Mouse (Mus musculus): Measurements from ENCODE around the gene Ciz1. TPM values are rescaled to one million over a fixed set of nuclear protein-coding genes. Genes with fewer than 3 reads are reported as not detected.

The Ciz1 gene
- total RNA-seq, 2 experiments from 2014 or later, result 89.7 to 90.1 TPM

DNA sequence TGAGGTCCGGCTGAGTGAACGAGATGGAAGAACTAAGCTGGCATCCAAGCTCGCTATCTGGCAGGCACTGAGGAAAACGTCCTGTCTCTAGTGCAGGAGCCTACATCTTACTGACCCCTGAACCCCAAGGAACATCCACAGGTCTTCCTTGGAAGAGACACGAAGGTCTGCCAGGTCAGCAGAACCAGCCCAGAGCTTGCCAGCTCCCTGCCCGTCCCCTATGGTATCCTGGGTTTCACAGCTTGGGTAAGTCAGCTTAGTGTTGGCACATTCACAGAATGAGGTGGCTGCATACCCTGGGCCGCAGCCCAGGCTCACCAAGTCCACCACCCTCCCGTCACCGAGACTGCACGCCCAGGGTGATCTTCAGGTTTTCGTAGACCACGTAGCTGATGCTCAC, 63.7 kb downstream of the Ciz1 start:
- intact Hi-C loops (cut with DNase I), result no loop called here
- H3K4me3 ChIP-seq, result no peak overlapping the region
- no peak for DNase-seq (ENCODE audit: extremely low spot score in 1 of 2, low spot score in 2 of 2)
- TF ChIP-seq CTCF (IDR thresholded peaks at IDR 0.05), result no peak
- H3K27ac ChIP-seq, result no peak overlapping the region

DNA sequence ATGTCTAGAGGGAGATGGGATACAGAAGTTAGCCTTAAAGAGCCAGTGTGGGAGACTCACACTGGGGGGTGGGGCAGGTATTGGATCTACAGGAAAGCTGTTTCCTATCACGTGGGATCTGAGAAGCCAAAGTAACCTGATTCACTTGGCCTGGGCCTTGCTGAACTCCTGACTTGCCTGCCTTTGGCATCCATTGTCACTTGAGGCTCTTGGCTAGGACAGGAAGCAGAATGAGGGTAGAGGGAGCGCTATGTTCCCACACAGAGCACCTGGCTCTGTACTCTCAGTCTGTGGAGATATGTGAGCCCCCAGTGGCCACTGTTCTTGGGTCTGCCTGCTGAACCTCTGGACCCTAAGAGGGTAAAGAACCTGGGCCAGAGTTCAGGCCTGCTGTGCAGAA, 64.4 kb downstream of the Ciz1 start:
- Histone ChIP-seq H3K4me3 (no peak overlapping the region), H3K27ac (no peak overlapping the region)
- DNase-seq (ENCODE audit: extremely low spot score in 1 of 2, low spot score in 2 of 2), result no peak
- no peak for TF ChIP-seq CTCF (IDR thresholded peaks at IDR 0.05)
- intact Hi-C loops (cut with DNase I), result no loop called here

DNA sequence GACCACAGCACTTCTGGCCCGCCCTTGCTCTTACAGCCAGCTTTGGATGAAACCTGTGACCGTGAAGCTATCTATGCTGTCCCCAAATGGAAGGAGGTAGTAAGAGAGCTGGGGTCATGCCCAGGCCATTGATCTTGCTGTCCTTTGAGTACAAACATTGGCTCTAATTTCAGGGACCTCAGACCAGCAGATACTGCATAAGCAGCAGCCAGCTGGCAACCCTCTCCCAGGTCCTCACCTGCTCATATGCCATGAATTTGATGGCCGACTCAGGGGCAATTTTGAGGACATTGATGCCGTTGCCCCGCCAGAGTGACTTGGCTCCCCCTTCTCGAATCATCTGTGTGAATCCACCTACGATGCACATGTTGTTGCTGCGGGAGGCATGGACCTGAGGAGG, 65.4 kb downstream of the Ciz1 start:
- intact Hi-C loops (cut with DNase I), result no loop called here

DNA sequence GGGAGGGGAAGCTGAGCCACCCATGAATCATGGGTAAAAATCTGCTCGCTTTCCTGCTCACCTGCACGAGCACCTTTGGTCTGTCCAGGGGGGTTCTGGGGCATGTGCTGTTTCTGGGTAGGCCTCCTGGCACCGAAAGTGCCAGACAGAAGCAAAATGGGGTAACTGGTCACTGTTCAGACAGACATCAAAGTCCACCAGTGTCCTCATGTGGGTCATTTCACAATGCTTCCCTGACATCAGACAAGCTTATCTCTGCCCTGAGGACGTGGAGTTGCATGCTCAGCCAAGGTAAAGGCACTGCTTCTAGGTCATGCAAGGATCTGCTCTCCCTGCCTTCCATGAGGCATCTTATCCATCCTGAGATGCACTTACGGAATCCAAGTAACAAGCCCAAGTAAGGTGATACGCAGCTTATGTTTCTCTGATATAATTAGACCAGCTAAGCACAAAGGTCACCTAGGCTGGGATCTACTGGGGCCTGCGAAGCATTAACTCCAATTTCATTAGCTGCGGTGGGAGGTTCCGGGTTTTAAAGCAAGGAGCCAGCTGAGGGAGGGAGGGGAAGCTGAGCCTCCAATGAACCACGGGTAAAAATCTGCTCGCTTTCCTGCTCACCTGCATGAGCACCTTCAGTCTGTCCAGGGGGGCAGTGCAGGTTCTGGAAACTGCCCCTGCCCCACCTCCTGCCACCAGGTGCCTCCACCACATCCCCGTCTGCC, 66.5 kb downstream of the Ciz1 start:
- no peak overlapping the region for H3K4me3 ChIP-seq
- DNase-seq (ENCODE audit: extremely low spot score in 1 of 2, low spot score in 2 of 2), result no peak
- H3K27ac ChIP-seq, result peak overlapping the region; percentile 54; the same call in 1 of the 2 replicates
- intact Hi-C loops (cut with DNase I), result no loop called here
- no peak for TF ChIP-seq CTCF (IDR thresholded peaks at IDR 0.05)

More for the DNA sequence above, 65.4 kb downstream of the Ciz1 start:
- DNase-seq (ENCODE audit: extremely low spot score in 1 of 2, low spot score in 2 of 2), result no peak
- H3K27ac ChIP-seq, result no peak overlapping the region
- TF ChIP-seq CTCF (IDR thresholded peaks at IDR 0.05), result no peak
- H3K4me3 ChIP-seq, result no peak overlapping the region

DNA sequence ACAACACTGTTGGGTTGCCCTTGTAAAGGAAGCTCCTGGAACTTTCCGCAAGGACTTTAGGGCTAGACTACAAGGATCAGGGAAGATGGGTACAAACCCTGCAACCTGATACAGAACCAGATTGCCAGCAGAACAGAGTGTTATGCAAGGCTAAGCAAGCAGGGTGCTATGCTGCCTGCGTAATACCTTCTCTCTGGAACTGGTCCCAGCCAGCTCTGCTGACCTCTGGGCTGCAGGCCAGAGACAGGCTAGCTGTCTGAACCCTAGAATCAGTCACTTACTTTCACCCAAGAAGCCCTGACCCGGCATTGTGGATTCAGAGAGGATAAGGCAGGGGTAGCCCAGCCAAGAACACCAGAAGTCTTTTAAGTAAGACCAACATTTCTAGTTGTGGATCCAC, 67.2 kb downstream of the Ciz1 start:
- Histone ChIP-seq H3K27ac (peak overlapping the region; percentile 54; the same call in 1 of the 2 replicates), H3K4me3 (no peak overlapping the region)
- intact Hi-C loops (cut with DNase I), result no loop called here
- DNase-seq (ENCODE audit: extremely low spot score in 1 of 2, low spot score in 2 of 2), result no peak
- TF ChIP-seq CTCF (IDR thresholded peaks at IDR 0.05), result no peak

DNA sequence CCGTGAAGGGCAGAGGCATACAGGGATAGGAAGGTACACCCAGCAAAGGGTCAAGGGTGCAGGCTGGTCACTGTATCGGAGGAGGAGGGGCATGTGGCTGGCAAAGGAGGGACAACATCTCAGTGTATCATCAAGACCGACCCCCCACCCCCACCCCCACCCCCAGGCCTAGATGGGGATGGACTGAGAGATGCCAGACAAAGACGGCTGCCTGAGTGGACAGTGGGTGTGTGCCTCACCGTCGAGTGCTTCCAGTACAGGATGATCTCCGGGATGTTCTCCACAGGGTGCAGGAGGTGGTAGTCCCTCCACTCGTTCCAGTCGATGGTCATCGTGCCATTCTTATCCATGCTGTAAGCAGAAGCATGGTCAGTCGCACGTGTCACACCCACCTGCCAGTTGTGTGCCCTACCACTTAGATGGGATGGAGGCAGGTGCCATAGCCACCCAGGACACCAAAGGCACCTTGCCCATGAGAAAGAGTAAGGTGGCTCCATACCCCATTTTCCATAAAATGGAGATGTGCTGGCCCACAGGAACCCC, 68.0 kb downstream of the Ciz1 start:
- Histone ChIP-seq H3K4me3 (no peak overlapping the region), H3K27ac (no peak overlapping the region)
- no peak for TF ChIP-seq CTCF (IDR thresholded peaks at IDR 0.05)
- intact Hi-C loops (cut with DNase I), result loop anchor here (5.0 kb wide), 1 partner anchor 67 kb away; no protein-coding TSS in a partner anchor
- DNase-seq (ENCODE audit: extremely low spot score in 1 of 2, low spot score in 2 of 2), result no peak

DNA sequence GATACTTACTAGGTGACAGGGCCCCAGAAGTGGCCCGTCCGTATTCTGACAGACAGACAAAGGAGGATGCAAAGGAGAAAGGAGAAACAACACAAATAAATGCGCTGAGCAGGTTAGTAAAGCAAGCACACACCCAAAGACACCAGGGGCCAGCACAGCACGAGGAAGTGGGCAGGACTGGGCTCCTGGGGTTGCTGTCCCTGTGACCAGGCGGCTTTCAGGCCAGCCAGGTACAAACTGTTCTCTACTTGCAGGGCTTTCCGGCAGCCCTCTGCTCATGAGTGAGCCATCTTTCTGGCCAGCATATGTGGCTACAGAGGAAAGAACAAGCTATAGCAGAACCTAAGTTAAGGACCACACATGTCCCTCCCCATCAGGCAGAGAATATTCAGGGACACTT, 68.5 kb downstream of the Ciz1 start:
- intact Hi-C loops (cut with DNase I), result loop anchor here (5.0 kb wide), 1 partner anchor 67 kb away; no protein-coding TSS in a partner anchor
- DNase-seq (ENCODE audit: extremely low spot score in 1 of 2, low spot score in 2 of 2), result no peak
- H3K4me3 ChIP-seq, result no peak overlapping the region
- H3K27ac ChIP-seq, result no peak overlapping the region; the same call in 1 of the 2 replicates
- no peak for TF ChIP-seq CTCF (IDR thresholded peaks at IDR 0.05)

DNA sequence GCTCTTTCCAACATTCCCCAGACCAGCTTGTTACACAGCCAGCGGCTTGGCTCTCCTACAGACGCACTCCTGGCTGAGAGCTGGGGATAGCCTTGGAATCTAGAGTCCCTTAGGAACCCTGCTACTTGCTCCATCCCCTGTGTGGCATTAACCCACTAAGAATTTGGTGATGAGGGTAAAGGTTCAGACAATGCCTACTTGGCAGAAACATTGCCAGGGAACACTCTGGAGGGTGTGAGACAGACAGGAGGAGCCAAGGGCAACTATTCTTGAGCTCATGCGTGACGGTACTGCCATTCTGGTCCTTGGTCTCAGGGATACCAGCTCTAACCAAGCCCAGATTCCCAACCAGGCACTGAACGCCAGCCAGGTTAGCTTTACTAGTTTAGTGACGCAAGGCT, 69.7 kb downstream of the Ciz1 start:
- TF ChIP-seq CTCF (IDR thresholded peaks at IDR 0.05), result no peak
- DNase-seq (ENCODE audit: extremely low spot score in 1 of 2, low spot score in 2 of 2), result no peak
- intact Hi-C loops (cut with DNase I), result loop anchor here (5.0 kb wide), 1 partner anchor 65 kb away; no protein-coding TSS in a partner anchor
- Histone ChIP-seq H3K27ac (no peak overlapping the region), H3K4me3 (no peak overlapping the region)

DNA sequence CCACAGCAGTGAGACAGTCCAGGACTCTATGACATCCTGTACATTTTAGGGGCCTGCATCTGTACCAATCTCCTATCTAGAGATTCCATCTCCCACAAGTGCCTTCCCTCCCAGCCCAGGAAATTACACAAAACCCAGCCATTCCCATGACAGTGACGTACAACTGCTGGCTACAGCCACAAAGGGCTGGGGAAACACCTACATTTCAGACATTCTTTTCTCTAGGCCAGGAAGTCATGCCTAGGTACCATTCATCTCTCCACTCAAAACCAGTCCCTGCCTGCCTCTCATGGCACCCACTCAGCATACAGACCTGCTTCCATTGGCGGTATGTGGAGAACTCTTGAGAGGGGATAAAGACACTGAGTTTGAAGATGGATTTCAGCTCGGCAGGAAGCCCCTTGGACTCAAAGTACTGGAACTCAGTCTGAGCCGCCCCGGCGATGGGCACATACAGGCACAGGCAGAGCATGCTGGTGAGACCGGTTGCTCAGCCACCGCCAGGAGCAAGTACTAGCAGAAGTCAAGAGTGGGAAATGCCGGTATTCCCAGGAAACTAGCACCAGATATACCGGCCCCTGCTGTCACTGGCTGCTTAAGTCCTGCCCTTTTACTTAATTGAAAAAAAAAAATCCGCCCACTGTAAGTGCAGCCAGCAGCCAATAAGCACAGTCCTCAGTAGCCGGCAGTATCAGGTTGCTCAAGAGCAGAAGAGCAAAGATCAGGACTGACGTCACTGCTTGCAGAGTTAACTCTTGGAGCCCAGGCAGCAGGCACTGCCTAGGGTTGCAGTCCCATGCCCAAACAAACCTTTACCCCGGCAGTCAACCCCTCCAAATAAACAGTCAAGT, 71.6 kb downstream of the Ciz1 start:
- intact Hi-C loops (cut with DNase I), result loop anchor here (5.0 kb wide), 1 partner anchor 64 kb away; no protein-coding TSS in a partner anchor

DNA sequence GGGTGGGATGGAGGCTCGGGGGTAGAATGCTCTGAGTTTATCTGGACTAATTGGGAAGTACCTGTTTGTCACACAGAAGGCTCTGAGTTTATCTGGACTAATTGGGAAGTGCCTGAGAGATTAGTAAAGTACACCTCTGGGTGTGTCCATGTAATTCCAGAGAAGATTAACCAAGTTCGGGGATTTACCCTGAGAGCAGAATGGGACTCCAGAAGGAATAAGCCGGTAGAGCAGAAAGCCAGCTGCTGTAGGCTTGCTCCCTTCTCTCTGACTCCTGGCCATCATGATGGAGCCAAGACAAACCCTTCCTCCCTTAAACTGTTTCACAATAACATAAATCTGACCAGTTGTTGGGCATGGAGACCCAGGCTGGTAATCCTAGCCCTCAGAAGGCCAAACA, 72.7 kb downstream of the Ciz1 start:
- H3K27ac ChIP-seq, result peak overlapping the region; percentile 20; the same call in 1 of the 2 replicates
- no peak for TF ChIP-seq CTCF (IDR thresholded peaks at IDR 0.05)
- H3K4me3 ChIP-seq, result no peak overlapping the region
- DNase-seq (ENCODE audit: extremely low spot score in 1 of 2, low spot score in 2 of 2), result no peak
- intact Hi-C loops (cut with DNase I), result loop anchor here (5.0 kb wide), 1 partner anchor 63 kb away; no protein-coding TSS in a partner anchor

More for the DNA sequence above, 71.6 kb downstream of the Ciz1 start:
- peak overlapping the region; percentile 67 for H3K27ac ChIP-seq
- peak overlapping the region; percentile 49 for H3K4me3 ChIP-seq
- no peak; the same call in 1 of the 2 replicates for TF ChIP-seq CTCF (IDR thresholded peaks at IDR 0.05)
- DNase-seq (ENCODE audit: extremely low spot score in 1 of 2, low spot score in 2 of 2), result no peak

DNA sequence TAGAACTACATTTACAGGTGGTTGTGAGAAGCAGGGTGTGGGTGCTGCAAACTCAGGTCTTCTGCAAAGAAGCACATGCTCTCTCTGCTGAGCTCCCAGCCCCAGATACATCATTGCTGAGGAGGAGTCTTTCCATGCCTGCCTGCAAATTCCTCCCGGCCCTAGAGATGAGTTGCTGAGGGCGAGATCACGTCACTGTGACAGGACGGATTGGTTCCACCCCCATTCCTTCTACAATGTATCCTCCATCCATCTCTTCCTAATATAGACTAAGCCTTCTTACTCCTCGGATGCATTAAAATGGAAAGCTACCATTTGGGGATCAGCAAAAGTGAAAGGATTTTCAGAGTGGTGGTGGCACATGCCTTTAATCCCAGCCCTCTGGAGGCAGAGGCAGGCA, 73.4 kb downstream of the Ciz1 start:
- no peak for TF ChIP-seq CTCF (IDR thresholded peaks at IDR 0.05)
- peak overlapping the region; percentile 24; the same call in 1 of the 2 replicates for H3K27ac ChIP-seq
- DNase-seq (ENCODE audit: extremely low spot score in 1 of 2, low spot score in 2 of 2), result peak in 1 of 2 experiments; percentile 49
- intact Hi-C loops (cut with DNase I), result no loop called here
- H3K4me3 ChIP-seq, result no peak overlapping the region

DNA sequence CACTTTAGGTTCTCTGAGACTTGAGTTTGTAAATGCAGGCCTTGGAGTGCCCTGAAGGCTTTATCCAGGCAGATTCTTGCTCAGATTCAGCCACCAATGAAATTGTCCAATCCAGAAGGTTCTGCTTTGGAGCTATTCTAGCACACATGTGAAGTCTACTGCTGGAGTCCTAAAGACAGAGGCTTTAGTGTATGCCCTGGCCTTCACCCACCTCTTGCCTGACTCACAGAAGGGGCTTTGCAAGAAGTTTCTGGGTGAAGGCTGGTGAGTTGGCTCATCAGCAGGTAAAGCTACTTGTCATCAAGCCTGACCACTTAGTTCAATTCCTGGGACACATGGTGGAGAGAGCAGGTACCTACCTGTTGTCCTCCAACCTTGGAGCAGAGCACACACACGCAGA, 74.0 kb downstream of the Ciz1 start:
- Histone ChIP-seq H3K4me3 (no peak overlapping the region), H3K27ac (0 out of 2 replicates have a peak overlapping the region, but pooled peaks have one; percentile 24)
- no peak for TF ChIP-seq CTCF (IDR thresholded peaks at IDR 0.05)
- intact Hi-C loops (cut with DNase I), result no loop called here
- no peak for DNase-seq (ENCODE audit: extremely low spot score in 1 of 2, low spot score in 2 of 2)

Data from left cerebral cortex, adult 2 months (tissue).